Mouse (Mus musculus) central nervous system, embryonic 18 days (tissue): Measurements from ENCODE around the gene Snap47. TPM values are rescaled to one million over a fixed set of nuclear protein-coding genes. Genes with fewer than 3 reads are reported as not detected.

Source experiments
- polyA plus RNA-seq: library from polyadenylated mRNA; depleted of rRNA; stranded (reverse); fragments of >200 nt; gene quantifications from 2 replicates; pipeline ENCODE4 v1.2.3, GENCODE M21; 2012; rRNA removed

Gene Snap47
- 413 and 432 TPM in 2 replicates for polyA plus RNA-seq

GRCm38 (mm10) chr11:59451086-59451485 is at the start of gene Snap47:
Gene Snap47, minus strand, starts transcription at chr11:59451186.

GRCm38 (mm10) chr11:59472326-59472677 is 21.3 kb upstream of the Snap47 start, which contains the start of gene Zfp867:
Gene Zfp867, minus strand, starts transcription at chr11:59472474.

GRCm38 (mm10) chr11:59449741-59450229 is 1.2 kb downstream of the Snap47 start, which contains the start of gene Jmjd4:
Gene Jmjd4, plus strand, starts transcription at chr11:59450045.

GRCm38 (mm10) chr11:59375475-59375874 is 75.5 kb downstream of the Snap47 start, which contains the start of gene Prss38:
Gene Prss38, minus strand, starts transcription at chr11:59375657.

Other genes with a start within 250 kb of the Snap47 start
- 45.8 and 46.8 TPM in 2 replicates for gene Mrpl55, start 248.7 kb downstream of the Snap47 start, polyA plus RNA-seq
- gene 2310033P09Rik, start 242.9 kb downstream of the Snap47 start, polyA plus RNA-seq: 35.9 and 37.6 TPM in 2 replicates
- gene Arf1, start 222.9 kb downstream of the Snap47 start, polyA plus RNA-seq: 636 and 637 TPM in 2 replicates
- gene Wnt3a, start 160.4 kb downstream of the Snap47 start, polyA plus RNA-seq: 0.09 and 0.10 TPM in 2 replicates
- 2.7 and 3.3 TPM in 2 replicates for gene Wnt9a, start 144.3 kb downstream of the Snap47 start, polyA plus RNA-seq
- gene Prss38, start 75.5 kb downstream of the Snap47 start, polyA plus RNA-seq: 0.22 and 0.28 TPM in 2 replicates
- gene Jmjd4, start 1.1 kb downstream of the Snap47 start, polyA plus RNA-seq: 14.3 and 15.7 TPM in 2 replicates
- gene Zfp867, start 21.3 kb upstream of the Snap47 start, polyA plus RNA-seq: 8.2 and 8.3 TPM in 2 replicates
- gene Zkscan17, start 75.6 kb upstream of the Snap47 start, polyA plus RNA-seq: 10.1 and 10.9 TPM in 2 replicates
- 0.23 TPM in 2 replicates for gene Nlrp3, start 90.4 kb upstream of the Snap47 start, polyA plus RNA-seq
- gene Olfr222, start 125.0 kb upstream of the Snap47 start, polyA plus RNA-seq: not detected in 2 replicates
- not detected in 2 replicates for gene Olfr223, start 142.1 kb upstream of the Snap47 start, polyA plus RNA-seq
- 110 and 117 TPM in 2 replicates for gene Mprip, start 210.1 kb upstream of the Snap47 start, polyA plus RNA-seq